Mouse (Mus musculus): ENCODE measurements around the gene Golga7b. TPM values are rescaled to one million over a fixed set of nuclear protein-coding genes. Genes with fewer than 3 reads are reported as not detected.

Golga7b gene
- polyA plus RNA-seq, 1 experiment from 2014 or later: 3.2 TPM

DNA sequence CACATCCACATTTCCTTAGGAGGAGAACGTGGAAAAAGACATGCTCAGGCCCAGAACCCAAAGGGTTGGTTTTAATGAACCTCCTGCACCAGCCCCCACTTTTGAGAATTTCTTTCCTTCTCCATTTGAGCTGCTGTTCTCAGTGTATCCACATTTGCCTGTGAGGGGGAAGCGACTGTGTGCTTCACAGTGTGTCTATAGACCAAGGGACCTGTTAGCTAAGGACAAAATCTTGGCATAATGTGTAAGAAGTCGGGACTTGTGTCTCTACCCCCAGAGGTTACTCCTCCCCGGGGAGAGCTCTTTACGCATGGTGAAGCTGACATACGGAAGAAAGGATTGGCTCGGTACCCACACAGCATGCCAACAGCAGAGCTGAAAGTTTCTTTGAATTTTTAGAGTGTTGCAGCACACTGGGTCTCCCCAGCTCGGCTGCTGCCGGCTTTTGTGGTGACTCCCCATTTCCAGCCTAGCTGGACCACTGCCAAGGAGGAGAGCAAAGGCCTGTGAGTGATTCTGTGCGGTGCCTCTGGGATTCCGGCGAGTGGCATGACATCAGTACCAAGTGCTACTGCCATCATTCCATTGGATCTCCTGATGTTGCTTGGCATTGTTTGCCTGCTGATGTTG, 9.4 kb downstream of the Golga7b start:
- ATAC-seq (ENCODE audit: low read depth): no peak
- Histone ChIP-seq H3K4me1 (ENCODE audit: control insufficient read depth, insufficient read depth, low read length) (peaks cover 4% of the 10 kb centered on the region; the same call in 1 of the 2 replicates), H3K4me3 (ENCODE audit: low read depth, low read length) (no peak overlapping the region), H3K36me3 (ENCODE audit: control insufficient read depth, insufficient read depth, low read length) (no peaks in the 10 kb centered on the region), H3K9me3 (ENCODE audit: control insufficient read depth, low read length) (no peaks in the 10 kb centered on the region), H3K27ac (replicated peaks; ENCODE audit: low read depth, low read length) (no peak overlapping the region), H3K4me2 (ENCODE audit: low read depth, low read length) (no peak overlapping the region), H3K27me3 (replicated peaks; ENCODE audit: control insufficient read depth, insufficient read depth, low read length) (peaks cover 21% of the 10 kb centered on the region), H3K9ac (ENCODE audit: low read depth, low read length) (no peak overlapping the region)
- DNase-seq (ENCODE audit: low spot score): no peak
- 83% methylated on average over 12 of the region's 12 CpGs for WGBS

DNA sequence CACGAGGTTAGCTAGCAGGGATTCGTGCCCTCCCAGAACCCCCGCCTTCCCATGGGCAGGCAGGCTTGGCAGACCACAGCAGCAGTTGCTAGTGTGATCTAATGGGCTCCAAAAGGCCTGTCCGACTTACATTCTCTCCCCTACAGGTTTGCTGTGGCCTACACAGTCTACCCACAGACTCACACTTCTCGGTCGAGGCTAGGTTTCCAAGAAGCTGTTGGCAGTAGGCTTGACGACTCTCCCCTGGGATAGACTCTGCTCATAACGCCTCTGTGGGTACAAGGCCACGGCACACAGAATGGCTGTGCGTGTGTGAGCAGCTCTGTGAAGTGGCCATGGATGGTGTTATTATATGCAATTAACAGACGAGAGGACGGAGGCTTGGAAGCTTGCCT, 9.9 kb downstream of the Golga7b start:
- no peak for DNase-seq (ENCODE audit: low spot score)
- H3K9me3 ChIP-seq (ENCODE audit: control insufficient read depth, low read length): no peaks in the 10 kb centered on the region
- H3K4me3 ChIP-seq (ENCODE audit: low read depth, low read length): no peak overlapping the region
- H3K4me2 ChIP-seq (ENCODE audit: low read depth, low read length): no peak overlapping the region
- no peak for ATAC-seq (ENCODE audit: low read depth)
- H3K4me1 ChIP-seq (ENCODE audit: control insufficient read depth, insufficient read depth, low read length): peaks cover 4% of the 10 kb centered on the region; the same call in 1 of the 2 replicates
- no peaks in the 10 kb centered on the region for H3K36me3 ChIP-seq (ENCODE audit: control insufficient read depth, insufficient read depth, low read length)
- H3K27ac ChIP-seq (replicated peaks; ENCODE audit: low read depth, low read length): no peak overlapping the region
- WGBS: 85% methylated on average over 12 of the region's 12 CpGs
- H3K9ac ChIP-seq (ENCODE audit: low read depth, low read length): no peak overlapping the region
- peaks cover 21% of the 10 kb centered on the region for H3K27me3 ChIP-seq (replicated peaks; ENCODE audit: control insufficient read depth, insufficient read depth, low read length)

DNA sequence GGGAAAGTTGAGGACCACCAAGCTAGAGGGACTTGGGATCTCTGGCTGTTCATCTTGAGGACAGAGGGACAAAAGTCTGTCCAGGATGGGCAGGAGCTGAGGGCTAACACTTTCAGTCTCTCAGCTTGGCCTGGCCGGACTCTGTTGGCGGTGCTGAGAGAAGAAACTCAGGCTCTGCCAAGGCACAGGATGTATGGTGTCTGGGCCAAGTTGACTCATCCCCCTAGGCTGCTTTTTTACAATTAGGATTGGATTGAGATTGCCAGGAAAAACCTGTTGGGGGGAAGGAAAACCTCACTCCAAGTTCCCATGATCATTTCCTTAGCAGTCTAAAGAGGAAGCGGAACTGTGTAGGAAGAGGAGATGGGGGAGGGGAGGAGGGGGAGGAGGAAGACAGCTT, 10.7 kb downstream of the Golga7b start:
- no peak overlapping the region for H3K4me3 ChIP-seq (ENCODE audit: low read depth, low read length)
- no peak overlapping the region for H3K9ac ChIP-seq (ENCODE audit: low read depth, low read length)
- no peak overlapping the region for H3K27ac ChIP-seq (replicated peaks; ENCODE audit: low read depth, low read length)
- DNase-seq (ENCODE audit: low spot score) (no peak), ATAC-seq (ENCODE audit: low read depth) (no peak)
- peaks cover 4% of the 10 kb centered on the region; the same call in 1 of the 2 replicates for H3K4me1 ChIP-seq (ENCODE audit: control insufficient read depth, insufficient read depth, low read length)
- 78% methylated on average over 3 of the region's 3 CpGs for WGBS
- peaks cover 21% of the 10 kb centered on the region for H3K27me3 ChIP-seq (replicated peaks; ENCODE audit: control insufficient read depth, insufficient read depth, low read length)
- no peak overlapping the region for H3K4me2 ChIP-seq (ENCODE audit: low read depth, low read length)
- no peaks in the 10 kb centered on the region for H3K36me3 ChIP-seq (ENCODE audit: control insufficient read depth, insufficient read depth, low read length)
- H3K9me3 ChIP-seq (ENCODE audit: control insufficient read depth, low read length): no peaks in the 10 kb centered on the region

DNA sequence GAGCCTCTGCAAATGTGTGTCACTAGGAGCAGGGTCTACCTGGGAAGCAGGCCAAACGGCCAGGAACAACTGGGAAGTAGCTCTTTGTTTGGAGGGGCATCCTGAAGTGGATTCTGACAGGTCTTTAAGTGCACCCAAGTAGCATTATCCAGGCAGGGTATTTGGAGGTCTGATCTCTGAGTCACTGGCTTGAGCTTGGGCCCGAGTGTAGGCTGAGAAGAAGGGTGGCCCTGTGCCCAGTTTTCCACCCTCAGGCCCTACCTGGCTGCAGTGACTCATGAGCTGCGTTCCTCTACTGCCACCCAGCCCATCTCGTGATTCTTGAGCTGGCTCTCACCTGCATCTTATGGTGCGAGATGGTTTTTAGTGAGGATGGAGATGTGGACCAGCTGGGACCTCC, 11.2 kb downstream of the Golga7b start:
- ATAC-seq (ENCODE audit: low read depth): no peak

DNA sequence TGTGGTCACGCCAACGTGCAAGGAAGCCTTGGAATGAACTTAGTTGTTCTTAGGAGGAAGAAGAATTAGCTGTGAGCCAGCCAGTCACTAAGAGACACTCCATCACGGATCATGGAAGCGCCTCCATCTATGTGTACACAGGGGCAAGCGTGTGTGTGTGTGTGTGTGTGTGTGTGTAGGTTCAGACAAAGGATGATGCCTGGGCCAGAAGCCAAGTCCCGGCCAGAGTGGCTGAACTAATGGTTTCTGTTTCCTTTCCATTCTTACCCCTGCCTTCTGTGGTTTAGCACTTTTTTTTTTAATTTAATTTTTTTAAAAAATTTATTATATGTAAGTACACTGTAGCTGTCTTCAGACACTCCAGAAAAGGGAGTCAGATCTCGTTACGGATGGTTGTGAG, 13.1 kb downstream of the Golga7b start:
- Histone ChIP-seq H3K36me3 (ENCODE audit: control insufficient read depth, insufficient read depth, low read length) (no peaks in the 10 kb centered on the region), H3K27me3 (replicated peaks; ENCODE audit: control insufficient read depth, insufficient read depth, low read length) (peaks cover 3% of the 10 kb centered on the region; the same call in 1 of the 2 replicates), H3K4me3 (ENCODE audit: low read depth, low read length) (no peak overlapping the region), H3K9me3 (ENCODE audit: control insufficient read depth, low read length) (no peaks in the 10 kb centered on the region), H3K9ac (ENCODE audit: low read depth, low read length) (no peak overlapping the region), H3K4me2 (ENCODE audit: low read depth, low read length) (no peak overlapping the region), H3K27ac (replicated peaks; ENCODE audit: low read depth, low read length) (no peak overlapping the region), H3K4me1 (ENCODE audit: control insufficient read depth, insufficient read depth, low read length) (peaks cover 2% of the 10 kb centered on the region; the same call in 1 of the 2 replicates)
- ATAC-seq (ENCODE audit: low read depth) (no peak), DNase-seq (ENCODE audit: low spot score) (no peak)
- WGBS: 86% methylated on average over 8 of the region's 8 CpGs

More for the DNA sequence above, 11.2 kb downstream of the Golga7b start:
- Histone ChIP-seq H3K27ac (replicated peaks; ENCODE audit: low read depth, low read length) (no peak overlapping the region), H3K9me3 (ENCODE audit: control insufficient read depth, low read length) (no peaks in the 10 kb centered on the region), H3K9ac (ENCODE audit: low read depth, low read length) (no peak overlapping the region), H3K4me2 (ENCODE audit: low read depth, low read length) (no peak overlapping the region), H3K36me3 (ENCODE audit: control insufficient read depth, insufficient read depth, low read length) (no peaks in the 10 kb centered on the region), H3K27me3 (replicated peaks; ENCODE audit: control insufficient read depth, insufficient read depth, low read length) (peaks cover 16% of the 10 kb centered on the region), H3K4me3 (ENCODE audit: low read depth, low read length) (no peak overlapping the region), H3K4me1 (ENCODE audit: control insufficient read depth, insufficient read depth, low read length) (peaks cover 4% of the 10 kb centered on the region; the same call in 1 of the 2 replicates)
- WGBS: 63% methylated on average over 5 of the region's 5 CpGs
- no peak for DNase-seq (ENCODE audit: low spot score)

DNA sequence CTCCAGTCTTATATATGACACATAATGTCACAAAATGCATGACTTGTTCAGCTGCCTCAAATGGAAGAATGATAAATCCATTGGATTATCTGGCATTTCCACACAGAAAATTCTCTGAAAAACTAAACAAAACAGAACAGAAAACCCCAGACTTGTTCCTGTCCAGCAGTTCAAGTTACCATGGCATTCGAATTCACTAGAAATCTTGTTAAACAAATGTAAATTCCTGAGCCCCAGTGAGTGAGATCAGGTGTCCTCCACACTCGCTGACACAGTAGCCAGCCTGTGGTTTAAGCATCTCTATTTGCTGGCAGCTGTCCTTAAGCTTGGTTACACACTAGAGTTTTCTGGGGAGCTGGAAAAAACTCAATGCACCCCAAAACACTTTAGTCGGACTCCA, 16.1 kb downstream of the Golga7b start:
- Histone ChIP-seq H3K36me3 (ENCODE audit: control insufficient read depth, insufficient read depth, low read length) (no peaks in the 10 kb centered on the region), H3K4me2 (ENCODE audit: low read depth, low read length) (no peak overlapping the region), H3K4me3 (ENCODE audit: low read depth, low read length) (no peak overlapping the region), H3K27me3 (replicated peaks; ENCODE audit: control insufficient read depth, insufficient read depth, low read length) (no peaks in the 10 kb centered on the region), H3K4me1 (ENCODE audit: control insufficient read depth, insufficient read depth, low read length) (no peaks in the 10 kb centered on the region), H3K9ac (ENCODE audit: low read depth, low read length) (no peak overlapping the region), H3K9me3 (ENCODE audit: control insufficient read depth, low read length) (no peaks in the 10 kb centered on the region), H3K27ac (replicated peaks; ENCODE audit: low read depth, low read length) (no peak overlapping the region)
- WGBS: 30% methylated on average over 3 of the region's 3 CpGs
- DNase-seq (ENCODE audit: low spot score) (peak; percentile 56), ATAC-seq (ENCODE audit: low read depth) (no peak)

DNA sequence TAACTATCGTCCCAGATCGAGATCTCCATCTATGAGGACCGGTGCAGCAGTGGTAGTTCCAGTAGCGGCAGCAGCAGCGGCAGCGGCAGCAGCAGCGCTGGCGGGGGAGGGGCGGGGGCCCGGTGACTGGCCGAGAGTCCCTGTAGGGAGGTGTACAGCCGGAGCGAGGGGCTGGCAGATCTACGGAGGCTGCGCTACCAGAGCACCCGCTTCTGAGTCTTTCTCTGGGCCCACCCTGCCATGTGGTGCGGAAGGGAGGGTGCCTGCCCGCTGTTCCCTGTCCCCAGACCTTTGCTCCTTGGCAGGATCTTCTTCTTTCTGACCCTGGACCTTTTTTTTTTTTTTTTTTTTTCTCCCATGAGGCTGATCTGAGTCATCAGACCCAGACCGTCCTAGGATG, 21.0 kb downstream of the Golga7b start:
- Histone ChIP-seq H3K27me3 (replicated peaks; ENCODE audit: control insufficient read depth, insufficient read depth, low read length) (no peaks in the 10 kb centered on the region; the same call in 1 of the 2 replicates), H3K4me3 (ENCODE audit: low read depth, low read length) (no peak overlapping the region), H3K4me2 (ENCODE audit: low read depth, low read length) (peak overlapping the region; percentile 46), H3K9me3 (ENCODE audit: control insufficient read depth, low read length) (no peaks in the 10 kb centered on the region), H3K9ac (ENCODE audit: low read depth, low read length) (no peak overlapping the region; the same call in 1 of the 2 replicates), H3K4me1 (ENCODE audit: control insufficient read depth, insufficient read depth, low read length) (no peaks in the 10 kb centered on the region), H3K36me3 (ENCODE audit: control insufficient read depth, insufficient read depth, low read length) (no peaks in the 10 kb centered on the region), H3K27ac (replicated peaks; ENCODE audit: low read depth, low read length) (no peak overlapping the region)
- DNase-seq (ENCODE audit: low spot score) (no peak), ATAC-seq (ENCODE audit: low read depth) (0 out of 2 replicates have a peak, but pooled peaks have one; percentile 7)
- WGBS: 0% methylated on average over 8 of the region's 19 CpGs

DNA sequence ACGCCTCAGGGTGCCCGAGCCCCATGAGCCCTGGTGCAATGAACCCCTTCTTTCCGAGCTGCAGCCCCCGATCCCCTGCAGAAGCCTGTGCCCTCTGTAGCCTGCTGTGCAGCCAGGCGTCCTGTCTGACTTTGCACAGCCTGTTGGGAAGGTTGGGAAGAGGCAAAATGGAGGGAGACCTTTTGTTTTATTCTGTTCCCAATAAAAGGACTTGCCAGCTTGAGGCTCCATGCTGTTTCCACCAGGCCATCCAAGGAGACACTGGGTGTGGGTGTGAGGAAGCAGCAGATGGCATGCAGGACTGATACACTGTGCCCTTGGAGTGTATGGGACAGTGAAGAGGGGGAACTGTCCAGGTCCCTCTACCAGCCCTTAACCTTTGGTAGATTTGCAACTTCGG, 22.7 kb downstream of the Golga7b start:
- 56% methylated on average over 6 of the region's 6 CpGs for WGBS
- H3K36me3 ChIP-seq (ENCODE audit: control insufficient read depth, insufficient read depth, low read length): no peaks in the 10 kb centered on the region
- ATAC-seq (ENCODE audit: low read depth): no peak
- H3K4me2 ChIP-seq (ENCODE audit: low read depth, low read length): no peak overlapping the region
- no peaks in the 10 kb centered on the region for H3K9me3 ChIP-seq (ENCODE audit: control insufficient read depth, low read length)
- no peak overlapping the region for H3K4me3 ChIP-seq (ENCODE audit: low read depth, low read length)
- DNase-seq (ENCODE audit: low spot score): no peak
- H3K9ac ChIP-seq (ENCODE audit: low read depth, low read length): no peak overlapping the region
- no peak overlapping the region for H3K27ac ChIP-seq (replicated peaks; ENCODE audit: low read depth, low read length)
- H3K27me3 ChIP-seq (replicated peaks; ENCODE audit: control insufficient read depth, insufficient read depth, low read length): no peaks in the 10 kb centered on the region; the same call in 1 of the 2 replicates
- no peaks in the 10 kb centered on the region for H3K4me1 ChIP-seq (ENCODE audit: control insufficient read depth, insufficient read depth, low read length)

DNA sequence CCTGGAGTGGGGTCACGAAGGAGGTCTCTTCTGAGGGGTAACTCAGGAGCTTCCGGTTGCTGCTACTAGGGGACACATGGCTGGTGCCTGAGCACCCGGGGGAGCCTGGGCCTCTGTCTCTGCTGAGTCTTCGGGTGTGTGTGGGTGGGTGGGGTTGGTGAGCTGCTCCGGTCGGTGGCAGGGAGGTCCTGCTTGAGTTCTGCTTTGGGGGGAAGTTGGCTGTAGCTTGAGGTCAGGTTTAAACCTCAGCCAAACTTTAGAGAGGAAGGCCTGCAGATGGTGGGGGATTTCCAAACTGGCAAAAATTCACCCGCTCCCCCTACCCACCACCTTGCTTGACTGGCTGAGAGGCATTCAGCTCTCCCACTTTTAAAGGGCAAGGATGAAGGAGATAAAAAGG, 23.8 kb downstream of the Golga7b start:
- Histone ChIP-seq H3K9me3 (ENCODE audit: control insufficient read depth, low read length) (no peaks in the 10 kb centered on the region), H3K27ac (replicated peaks; ENCODE audit: low read depth, low read length) (no peak overlapping the region), H3K36me3 (ENCODE audit: control insufficient read depth, insufficient read depth, low read length) (no peaks in the 10 kb centered on the region), H3K4me2 (ENCODE audit: low read depth, low read length) (no peak overlapping the region), H3K4me3 (ENCODE audit: low read depth, low read length) (no peak overlapping the region), H3K27me3 (replicated peaks; ENCODE audit: control insufficient read depth, insufficient read depth, low read length) (no peaks in the 10 kb centered on the region; the same call in 1 of the 2 replicates), H3K9ac (ENCODE audit: low read depth, low read length) (no peak overlapping the region), H3K4me1 (ENCODE audit: control insufficient read depth, insufficient read depth, low read length) (no peaks in the 10 kb centered on the region)
- ATAC-seq (ENCODE audit: low read depth) (no peak), DNase-seq (ENCODE audit: low spot score) (no peak)
- whole genome bisulfite sequencing: 83% methylated on average over 7 of the region's 7 CpGs

Data from embryonic facial prominence, embryonic 14.5 days (tissue).